Mouse (Mus musculus) urinary bladder, adult 2 months (tissue): ENCODE results near the gene Nmnat2. TPM values are rescaled to one million over a fixed set of nuclear protein-coding genes. Genes with fewer than 3 reads are reported as not detected.

ENCODE experiments used
- DNase-seq: peaks from one replicate; pipeline ENCODE4 v3.0.0; 2022; ENCODE audit warnings: low spot score
- polyA plus RNA-seq: library from polyadenylated mRNA; depleted of rRNA; stranded (reverse); fragments of >200 nt; gene quantifications from 2 replicates; pipeline ENCODE4 v1.2.3, GENCODE M21; 2012

Gene Nmnat2
- polyA plus RNA-seq, 1 experiment: 2.2 TPM

DNA sequence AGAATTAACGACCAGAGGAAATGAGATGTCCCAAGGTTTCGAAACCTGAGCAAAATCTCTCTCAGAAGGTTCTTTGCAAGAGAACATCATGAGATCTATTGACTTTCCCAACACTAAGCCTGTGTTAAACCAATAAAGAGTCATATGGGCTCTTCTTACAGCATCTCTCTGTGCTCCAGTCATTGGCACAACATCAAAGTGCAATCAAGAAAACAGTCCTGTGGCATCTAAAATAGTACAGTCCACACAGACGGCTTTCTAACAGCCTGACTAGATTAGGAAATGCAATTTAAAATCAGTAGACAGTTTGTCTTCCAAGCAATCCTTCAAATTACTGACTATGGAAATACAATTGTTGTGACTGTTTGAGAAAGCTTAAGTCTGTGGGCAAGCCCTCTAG lies 32.2 kb downstream of the Nmnat2 start:
- no peak for DNase-seq

DNA sequence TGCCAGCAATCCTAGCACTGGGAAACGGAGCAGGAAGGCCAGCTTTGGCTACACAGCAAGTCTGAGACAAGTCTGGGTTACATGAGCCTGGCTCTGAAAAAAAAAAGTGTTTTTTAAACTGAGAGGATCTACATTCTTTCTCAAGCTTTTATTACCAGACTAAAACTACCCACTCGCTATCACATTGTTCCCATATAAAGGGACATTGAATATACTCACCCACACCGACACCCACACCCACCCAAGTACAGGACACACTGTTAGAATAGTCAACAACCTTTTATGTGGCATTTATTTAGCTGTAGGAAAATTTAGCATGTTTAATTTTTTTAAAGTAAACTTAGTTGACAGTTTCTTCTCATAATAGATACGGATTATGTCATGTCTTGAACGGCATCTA lies 35.3 kb downstream of the Nmnat2 start:
- no peak for DNase-seq

DNA sequence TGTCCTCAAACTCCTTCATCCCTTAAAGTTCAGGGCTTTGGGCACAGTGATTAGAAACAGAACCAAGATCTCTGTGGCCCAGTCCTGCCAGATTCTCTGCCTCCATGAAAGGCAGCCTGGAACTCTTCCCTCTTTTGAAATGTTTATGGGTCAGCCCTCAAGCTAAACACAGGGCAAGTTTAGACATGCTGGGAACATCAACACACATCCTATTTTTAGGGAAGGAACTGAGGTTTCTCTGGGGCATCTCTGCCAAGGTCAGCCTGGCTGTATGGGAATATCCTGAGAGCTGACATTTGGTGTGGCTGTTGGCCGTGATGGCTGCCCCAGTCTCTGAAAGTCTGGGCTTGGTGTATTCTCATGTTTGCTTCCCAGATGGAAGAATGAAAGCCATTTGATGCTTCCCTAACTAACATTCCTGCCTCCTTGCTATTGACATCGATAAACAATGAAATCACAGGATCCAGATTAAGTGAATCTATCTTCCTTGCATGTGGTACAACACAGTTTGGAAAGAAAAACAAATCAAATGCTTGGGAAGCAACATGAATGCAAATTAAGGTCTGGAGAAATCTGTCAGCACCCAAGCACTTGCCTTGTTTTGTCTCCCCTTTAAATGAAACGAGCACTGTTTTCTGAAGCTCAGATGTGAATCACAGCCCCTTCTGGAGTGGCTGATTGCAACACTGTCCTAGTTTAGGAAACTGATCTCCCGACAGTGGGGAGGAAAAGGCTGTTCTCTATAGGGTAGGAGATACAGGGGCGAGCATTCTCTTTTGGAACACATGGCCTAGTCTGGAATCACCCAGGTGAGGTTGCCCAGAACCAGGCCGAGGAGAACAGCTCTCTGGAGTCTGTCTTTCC lies 37.7 kb downstream of the Nmnat2 start:
- DNase-seq: no peak

DNA sequence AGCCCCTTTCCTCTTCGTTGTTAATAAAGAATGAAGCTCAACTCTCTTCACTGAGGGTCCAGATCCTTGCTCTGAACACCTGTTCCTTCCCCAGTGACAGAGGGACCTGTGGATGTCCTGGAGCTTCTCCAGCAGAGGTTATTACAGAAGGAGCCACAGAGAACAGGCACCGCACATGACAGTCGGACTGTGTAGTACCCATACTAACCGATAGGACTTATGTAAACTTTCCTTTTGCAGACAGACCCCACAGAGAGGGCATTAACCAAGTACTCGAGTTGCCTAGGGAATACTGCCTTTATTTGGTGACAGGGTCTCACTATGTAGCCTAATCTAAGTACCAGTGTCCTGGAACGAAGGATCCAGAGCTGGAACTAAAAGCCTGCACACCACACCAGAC lies 39.0 kb downstream of the Nmnat2 start:
- no peak for DNase-seq

DNA sequence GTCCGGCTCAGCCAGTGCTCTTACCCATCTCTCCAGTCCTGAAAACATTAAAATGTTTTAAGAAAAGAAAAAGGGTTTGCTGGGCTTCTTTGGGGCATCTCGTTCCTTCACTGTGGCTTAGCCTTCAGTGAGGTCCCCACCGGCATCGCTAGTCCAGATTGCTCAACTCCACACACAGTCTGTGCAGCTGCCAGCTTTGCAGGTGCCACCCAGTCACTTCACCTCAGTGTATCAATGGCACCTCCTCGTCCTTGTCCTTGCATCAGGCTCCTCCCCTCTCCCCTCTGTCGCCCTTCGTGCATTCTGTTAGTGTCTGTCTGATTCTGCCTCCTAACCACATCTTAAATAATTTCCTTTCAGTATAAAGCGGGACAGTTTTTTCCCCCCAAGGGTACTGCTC lies 45.2 kb downstream of the Nmnat2 start:
- no peak for DNase-seq

- DNase-seq: no peak
Observed at GRCm38 (mm10) chr1:153000486-153001228, 45.9 kb downstream of the Nmnat2 start.

- DNase-seq: no peak
Observed at GRCm38 (mm10) chr1:153002295-153003050, 47.7 kb downstream of the Nmnat2 start.

DNA sequence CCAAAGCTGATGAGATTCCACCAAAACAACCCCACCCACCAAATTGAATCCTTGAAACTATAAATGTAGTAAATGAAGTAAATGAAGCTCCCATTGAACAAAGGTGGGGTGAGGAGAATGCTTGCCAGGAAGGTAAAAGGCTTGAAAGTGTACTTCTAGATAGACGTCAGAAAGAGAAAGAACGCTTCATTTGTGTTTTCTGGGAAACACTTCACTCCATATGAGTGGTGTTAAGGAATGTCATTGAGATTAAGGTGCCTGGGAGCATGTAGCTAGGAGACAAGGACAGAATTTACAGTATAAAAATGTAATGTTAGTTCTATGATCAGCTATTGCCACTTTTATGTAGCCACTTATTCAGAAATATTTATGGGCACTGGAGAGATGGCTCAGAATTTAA lies 49.7 kb downstream of the Nmnat2 start:
- DNase-seq: no peak

DNA sequence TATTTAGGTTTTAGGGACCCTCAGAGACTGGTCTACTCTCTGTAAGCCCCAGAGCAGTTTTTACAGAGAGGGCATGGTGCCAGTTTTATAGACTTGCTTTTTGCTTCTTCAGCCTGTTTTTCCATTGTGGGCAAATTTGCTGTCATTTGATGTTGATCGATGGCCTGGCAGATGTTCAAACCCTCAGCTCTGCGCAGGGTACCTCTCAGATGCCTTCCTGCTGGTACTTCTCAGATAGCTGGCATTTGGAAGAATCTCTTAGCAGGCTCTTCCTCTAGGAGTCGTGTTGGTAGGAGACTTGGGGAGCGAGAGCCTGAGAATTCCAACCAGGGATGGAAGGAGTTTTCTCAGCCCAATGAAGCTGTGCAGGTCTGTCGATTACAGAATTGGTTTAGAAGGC lies 51.3 kb downstream of the Nmnat2 start:
- no peak for DNase-seq

- no peak for DNase-seq
Observed at GRCm38 (mm10) chr1:153006761-153007160, 52.0 kb downstream of the Nmnat2 start.

DNA sequence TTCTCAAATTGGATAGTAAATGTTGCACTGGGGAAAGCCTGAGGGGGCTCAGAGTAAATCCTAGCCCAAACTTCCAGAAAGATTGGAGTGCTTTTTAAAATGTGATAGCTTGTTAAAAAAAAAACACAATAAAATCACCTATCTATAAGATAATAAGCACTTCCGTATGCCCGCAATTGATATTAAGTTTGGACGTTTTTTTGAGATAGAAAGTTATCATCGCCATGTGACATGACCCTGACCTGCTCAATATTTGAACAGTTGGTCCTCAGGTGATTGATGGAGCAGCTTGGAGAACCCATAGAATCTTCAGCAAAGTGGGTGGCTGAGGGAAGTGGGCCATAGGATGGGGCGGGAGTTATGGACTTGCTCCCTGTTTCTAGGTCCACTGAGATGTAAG lies 52.5 kb downstream of the Nmnat2 start:
- DNase-seq: no peak

GRCm38 (mm10) chr1:153007824-153008223 lies 53.0 kb downstream of the Nmnat2 start:
- DNase-seq: no peak

DNA sequence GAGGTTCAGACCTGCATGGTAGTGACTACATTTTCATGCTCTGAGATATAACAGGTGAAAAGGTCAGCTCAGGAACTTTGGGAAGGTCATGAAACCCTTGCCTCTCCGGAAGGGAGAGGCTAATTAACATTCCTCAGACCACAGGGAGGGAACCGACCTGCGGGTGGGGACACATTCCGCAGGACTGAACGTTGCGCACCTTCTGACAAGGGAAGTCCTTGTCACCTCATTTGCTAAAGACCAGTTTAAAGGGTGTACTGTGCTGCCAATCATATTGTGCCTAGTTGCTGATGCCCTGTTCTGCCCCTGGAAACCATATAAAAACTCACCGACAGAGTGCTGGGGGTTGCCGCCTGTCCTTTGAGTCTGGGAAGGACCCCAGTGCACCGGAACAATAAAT lies 54.5 kb downstream of the Nmnat2 start:
- DNase-seq: no peak

- DNase-seq: no peak
Observed at GRCm38 (mm10) chr1:153010353-153011351, 55.9 kb downstream of the Nmnat2 start.

DNA sequence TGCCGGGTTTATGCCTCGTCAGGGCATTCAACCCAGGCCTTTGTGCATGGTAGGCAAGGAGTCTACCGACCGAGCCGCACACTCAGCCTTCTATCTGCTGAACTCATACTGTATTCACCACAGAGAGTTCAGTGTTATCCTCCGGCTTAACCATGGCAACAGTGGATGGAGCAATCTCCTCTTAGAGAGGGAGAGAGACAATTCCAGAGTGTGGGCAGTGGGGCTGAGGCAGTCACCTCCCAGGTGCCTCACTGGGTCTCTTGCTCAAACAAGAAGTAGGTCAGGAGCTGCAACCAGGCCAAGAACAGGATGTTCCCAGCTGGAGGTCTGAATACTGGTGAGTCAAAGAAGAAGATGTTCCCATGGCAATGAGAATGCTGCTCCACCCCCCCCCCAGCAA lies 56.8 kb downstream of the Nmnat2 start:
- DNase-seq: no peak

DNA sequence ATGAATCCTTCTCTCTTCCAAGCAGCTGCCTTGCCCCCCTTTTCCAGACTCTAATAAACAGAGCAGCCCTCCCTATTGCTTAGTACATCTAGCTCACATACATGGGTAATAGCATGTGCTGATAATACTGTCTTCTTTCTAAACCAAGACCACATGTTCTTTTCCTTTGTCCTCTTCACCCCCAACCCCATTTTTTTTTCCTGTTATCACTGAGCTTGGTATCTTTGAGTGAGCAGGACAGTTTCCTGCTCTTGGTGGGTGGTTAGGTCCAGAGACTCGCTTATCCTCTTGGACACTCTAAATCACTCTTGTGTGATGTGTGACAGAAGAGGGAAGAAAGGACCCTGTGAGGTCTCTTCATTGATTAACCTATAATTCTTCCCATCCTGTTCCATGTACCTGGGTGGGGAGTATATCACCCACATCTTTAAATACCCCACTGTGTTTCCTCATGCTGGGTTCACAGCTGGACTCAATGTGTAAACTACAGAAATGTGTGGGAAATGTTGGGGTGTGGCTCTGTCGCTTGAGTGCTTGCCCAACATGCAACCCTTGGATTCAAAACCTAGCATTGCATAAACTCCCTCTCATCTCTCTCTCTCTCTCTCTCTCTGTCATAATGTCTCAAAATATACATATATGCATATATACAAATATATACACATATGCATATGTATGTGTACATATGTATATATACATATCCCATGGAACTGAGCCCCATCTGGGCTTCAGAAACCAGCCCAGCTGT lies 58.9 kb downstream of the Nmnat2 start:
- no peak for DNase-seq

DNA sequence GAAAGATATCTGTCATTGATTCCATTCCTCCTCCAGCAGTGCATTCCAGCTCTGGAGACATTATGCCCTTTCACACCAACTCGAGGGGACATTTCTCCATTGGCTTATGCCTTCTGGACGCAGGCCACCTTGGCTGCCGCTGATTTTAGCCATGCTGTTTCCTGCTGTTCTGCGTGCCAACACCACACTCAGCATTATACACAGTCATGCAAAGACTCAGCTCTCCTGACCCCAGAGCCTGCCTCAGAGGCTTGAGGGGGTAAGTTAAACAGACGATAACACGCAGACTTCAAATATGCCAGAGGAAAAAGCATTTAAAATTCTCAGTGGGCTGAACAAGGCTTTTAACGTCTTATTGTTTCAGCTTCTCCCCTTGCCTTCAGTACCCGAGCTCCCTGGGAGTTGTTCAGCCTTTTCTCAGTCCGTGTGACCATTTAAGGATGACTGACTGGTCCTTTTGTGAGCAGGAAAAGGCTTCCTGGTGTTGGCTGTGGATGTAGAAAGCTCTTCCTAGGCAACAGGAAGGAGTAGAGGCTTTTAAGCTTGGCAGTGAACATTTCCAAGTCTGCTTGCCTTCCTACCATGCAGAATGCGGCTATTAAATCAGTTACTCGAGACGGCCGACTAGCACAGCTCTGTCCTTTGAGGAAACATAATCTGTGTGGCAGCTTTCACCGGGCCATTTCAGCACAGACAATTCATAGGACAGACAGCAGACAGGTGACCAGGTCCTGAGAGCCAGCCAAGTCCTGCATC lies 59.8 kb downstream of the Nmnat2 start:
- no peak for DNase-seq

GRCm38 (mm10) chr1:153016465-153017163 lies 61.8 kb downstream of the Nmnat2 start:
- DNase-seq: no peak

DNA sequence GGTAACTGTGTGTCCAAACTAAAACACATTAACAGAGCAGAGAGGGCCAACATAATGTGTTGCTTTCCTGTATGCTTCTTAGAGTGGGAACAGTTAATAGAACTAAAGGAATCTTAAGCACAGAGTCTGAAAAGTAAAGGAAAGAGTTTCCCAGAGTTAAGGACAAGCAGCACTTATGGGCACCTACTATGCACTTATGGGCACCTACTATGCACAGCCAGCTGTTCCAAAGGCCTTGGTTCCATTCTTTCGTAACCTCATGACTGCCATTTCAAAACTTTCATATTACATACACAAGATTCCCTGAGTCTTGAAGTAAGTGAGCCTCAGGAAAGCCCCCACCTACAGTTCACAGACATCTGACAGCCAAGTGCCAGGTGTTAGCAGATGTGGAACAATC lies 64.3 kb downstream of the Nmnat2 start:
- DNase-seq: no peak
